Mouse (Mus musculus): Measurements from ENCODE around the gene Pappa. TPM values are rescaled to one million over a fixed set of nuclear protein-coding genes. Genes with fewer than 3 reads are reported as not detected.

Pappa gene
- polyA plus RNA-seq, 1 experiment from 2014 or later: 0.82 TPM

GRCm38 (mm10) chr4:65242434-65242931, 118.5 kb downstream of the Pappa start:
- no peaks in the 10 kb centered on the region for H3K9me3 ChIP-seq
- 10% methylated on average over 3 of the region's 3 CpGs for WGBS
- no peak overlapping the region for H3K4me3 ChIP-seq (replicated peaks)
- no peaks in the 10 kb centered on the region for H3K27me3 ChIP-seq (replicated peaks)
- no peaks in the 10 kb centered on the region for H3K4me1 ChIP-seq (replicated peaks)
- no peak overlapping the region for H3K9ac ChIP-seq
- no peak for ATAC-seq
- H3K27ac ChIP-seq: no peak overlapping the region
- no peak overlapping the region for H3K4me2 ChIP-seq (replicated peaks)
- H3K36me3 ChIP-seq: no peaks in the 10 kb centered on the region

DNA sequence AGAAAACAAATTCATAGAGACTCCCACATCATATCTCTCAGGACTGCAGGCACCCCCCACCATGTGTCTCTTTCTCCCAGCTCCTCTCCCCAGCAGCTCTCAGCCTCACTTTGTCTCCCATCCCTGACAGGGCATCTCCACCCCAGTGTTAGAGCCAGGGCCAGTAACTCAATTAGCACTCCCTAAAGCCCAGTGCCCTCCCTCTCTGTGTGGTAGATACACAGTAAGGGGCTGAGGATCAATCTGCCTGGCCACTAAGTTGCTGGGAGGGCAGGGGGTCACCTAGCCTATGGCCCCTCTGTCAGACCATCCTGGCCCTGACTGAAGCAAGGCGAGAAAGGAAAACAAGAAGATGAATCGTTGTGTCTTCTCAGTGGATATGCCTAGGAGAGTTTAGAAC, 119.3 kb downstream of the Pappa start:
- Histone ChIP-seq H3K4me2 (replicated peaks) (no peak overlapping the region), H3K4me1 (replicated peaks) (no peaks in the 10 kb centered on the region), H3K4me3 (replicated peaks) (no peak overlapping the region), H3K9me3 (no peaks in the 10 kb centered on the region), H3K9ac (no peak overlapping the region), H3K27ac (no peak overlapping the region), H3K27me3 (replicated peaks) (no peaks in the 10 kb centered on the region), H3K36me3 (no peaks in the 10 kb centered on the region)
- 32% methylated on average over 2 of the region's 2 CpGs for WGBS
- ATAC-seq: no peak

DNA sequence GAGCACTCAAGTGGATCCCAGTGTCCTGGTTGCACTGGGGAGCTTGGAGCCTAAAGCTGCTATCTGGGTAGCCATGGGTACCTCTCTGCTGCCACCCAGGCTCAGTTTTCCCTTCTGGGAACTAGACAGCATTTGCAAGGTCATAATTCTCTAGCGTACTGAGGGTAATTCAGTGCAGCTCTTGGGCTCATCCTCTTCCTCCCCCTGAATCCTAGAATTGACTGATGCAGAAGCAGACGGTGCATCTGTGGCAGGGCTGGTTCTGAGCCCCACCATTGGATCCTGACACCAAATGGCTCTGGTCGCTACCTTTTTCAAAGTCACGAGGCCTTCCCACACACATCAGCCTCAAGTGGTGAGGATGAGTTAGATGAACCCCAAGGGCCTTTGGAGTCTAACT, 121.0 kb downstream of the Pappa start:
- Histone ChIP-seq H3K4me3 (replicated peaks) (no peak overlapping the region), H3K4me2 (replicated peaks) (no peak overlapping the region), H3K36me3 (no peaks in the 10 kb centered on the region), H3K4me1 (replicated peaks) (no peaks in the 10 kb centered on the region), H3K27ac (no peak overlapping the region), H3K9me3 (no peaks in the 10 kb centered on the region), H3K9ac (no peak overlapping the region), H3K27me3 (replicated peaks) (no peaks in the 10 kb centered on the region)
- 66% methylated on average over 4 of the region's 4 CpGs for WGBS
- ATAC-seq: no peak

DNA sequence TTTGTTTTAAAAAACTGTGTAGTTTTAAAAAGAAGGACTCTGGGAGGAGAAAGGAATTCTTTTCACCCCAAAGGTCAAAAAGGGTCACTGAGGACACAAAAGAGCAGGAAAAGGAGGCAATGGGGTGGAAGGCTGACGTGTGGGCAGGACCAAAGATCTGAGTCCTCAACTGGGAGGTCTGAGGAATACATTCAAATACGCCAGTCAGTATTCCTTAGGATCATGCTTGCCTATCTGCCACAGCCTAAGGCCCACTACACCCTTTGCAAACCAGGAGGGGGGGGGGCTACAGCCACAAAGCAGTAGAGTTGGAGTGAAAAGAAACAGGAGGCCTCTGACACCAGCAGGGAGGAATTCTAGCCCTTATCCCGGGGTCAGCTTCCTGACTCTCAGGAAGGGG, 121.5 kb downstream of the Pappa start:
- Histone ChIP-seq H3K4me1 (replicated peaks) (no peaks in the 10 kb centered on the region), H3K9me3 (no peaks in the 10 kb centered on the region), H3K4me3 (replicated peaks) (no peak overlapping the region), H3K4me2 (replicated peaks) (no peak overlapping the region), H3K36me3 (no peaks in the 10 kb centered on the region), H3K27ac (no peak overlapping the region), H3K27me3 (replicated peaks) (no peaks in the 10 kb centered on the region), H3K9ac (no peak overlapping the region)
- ATAC-seq: no peak
- WGBS: 58% methylated on average over 3 of the region's 3 CpGs

GRCm38 (mm10) chr4:65252193-65252592, 128.2 kb downstream of the Pappa start:
- no peak overlapping the region for H3K9ac ChIP-seq
- no peaks in the 10 kb centered on the region for H3K9me3 ChIP-seq
- no peak overlapping the region for H3K4me3 ChIP-seq (replicated peaks)
- no peaks in the 10 kb centered on the region for H3K27me3 ChIP-seq (replicated peaks)
- no peak overlapping the region for H3K4me2 ChIP-seq (replicated peaks)
- no peaks in the 10 kb centered on the region for H3K4me1 ChIP-seq (replicated peaks)
- H3K36me3 ChIP-seq: no peaks in the 10 kb centered on the region
- H3K27ac ChIP-seq: no peak overlapping the region
- WGBS: 12% methylated on average over 8 of the region's 8 CpGs
- ATAC-seq: no peak

DNA sequence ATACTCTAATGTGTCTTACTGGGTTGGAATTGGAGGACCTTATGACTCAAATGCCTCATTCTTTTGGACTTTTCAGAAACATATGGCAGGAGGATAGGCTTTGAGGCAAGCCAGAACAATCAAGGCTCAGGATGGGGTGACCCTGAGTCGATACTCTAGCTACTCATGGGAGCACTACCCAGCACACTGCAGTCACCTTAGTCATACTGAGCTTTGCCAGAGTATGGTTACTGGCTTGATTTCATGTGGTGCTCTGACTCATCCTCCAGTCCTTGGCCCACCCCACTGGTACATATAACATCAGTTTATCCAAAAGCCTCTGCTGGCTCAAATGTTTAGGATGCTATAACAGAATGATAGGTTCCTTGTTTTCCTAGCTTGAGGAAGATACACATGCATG, 130.1 kb downstream of the Pappa start:
- Histone ChIP-seq H3K9ac (no peak overlapping the region), H3K4me3 (replicated peaks) (no peak overlapping the region), H3K27me3 (replicated peaks) (no peaks in the 10 kb centered on the region), H3K4me1 (replicated peaks) (no peaks in the 10 kb centered on the region), H3K36me3 (no peaks in the 10 kb centered on the region), H3K9me3 (no peaks in the 10 kb centered on the region), H3K4me2 (replicated peaks) (no peak overlapping the region), H3K27ac (no peak overlapping the region)
- ATAC-seq: no peak
- WGBS: 74% methylated on average over 1 of the region's 1 CpGs

- no peak overlapping the region for H3K9ac ChIP-seq
- no peak overlapping the region for H3K27ac ChIP-seq
- H3K4me2 ChIP-seq (replicated peaks): no peak overlapping the region
- 40% methylated on average over 2 of the region's 2 CpGs for WGBS
- no peaks in the 10 kb centered on the region for H3K9me3 ChIP-seq
- H3K4me1 ChIP-seq (replicated peaks): no peaks in the 10 kb centered on the region
- no peaks in the 10 kb centered on the region for H3K36me3 ChIP-seq
- H3K27me3 ChIP-seq (replicated peaks): no peaks in the 10 kb centered on the region
- H3K4me3 ChIP-seq (replicated peaks): no peak overlapping the region
- no peak for ATAC-seq
Measured at GRCm38 (mm10) chr4:65267066-65267465, 143.1 kb downstream of the Pappa start.

DNA sequence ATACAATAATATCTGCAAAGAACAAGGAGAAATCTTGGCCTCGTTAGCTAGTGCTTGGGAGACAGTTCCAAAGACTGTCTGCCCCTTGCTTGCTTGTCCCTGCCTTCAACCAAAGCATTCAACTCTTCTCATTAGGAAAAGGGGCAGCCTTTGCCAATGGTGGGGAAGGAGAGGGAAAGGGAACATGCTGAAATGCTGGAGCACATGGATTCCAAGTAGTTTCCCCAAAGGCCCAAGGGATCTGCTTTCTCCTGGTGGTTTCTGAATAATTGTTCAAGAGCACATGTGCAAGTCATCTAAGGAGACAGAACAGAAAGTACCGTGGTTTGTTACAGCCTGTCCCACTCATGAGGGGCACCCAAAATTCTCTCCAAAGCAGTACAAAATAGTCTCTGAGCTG, 146.0 kb downstream of the Pappa start:
- H3K27me3 ChIP-seq (replicated peaks): no peaks in the 10 kb centered on the region
- no peaks in the 10 kb centered on the region for H3K9me3 ChIP-seq
- no peaks in the 10 kb centered on the region for H3K36me3 ChIP-seq
- 91% methylated on average over 2 of the region's 2 CpGs for WGBS
- ATAC-seq: no peak
- H3K4me1 ChIP-seq (replicated peaks): no peaks in the 10 kb centered on the region
- no peak overlapping the region for H3K4me3 ChIP-seq (replicated peaks)
- no peak overlapping the region for H3K4me2 ChIP-seq (replicated peaks)
- H3K9ac ChIP-seq: no peak overlapping the region
- no peak overlapping the region for H3K27ac ChIP-seq

DNA sequence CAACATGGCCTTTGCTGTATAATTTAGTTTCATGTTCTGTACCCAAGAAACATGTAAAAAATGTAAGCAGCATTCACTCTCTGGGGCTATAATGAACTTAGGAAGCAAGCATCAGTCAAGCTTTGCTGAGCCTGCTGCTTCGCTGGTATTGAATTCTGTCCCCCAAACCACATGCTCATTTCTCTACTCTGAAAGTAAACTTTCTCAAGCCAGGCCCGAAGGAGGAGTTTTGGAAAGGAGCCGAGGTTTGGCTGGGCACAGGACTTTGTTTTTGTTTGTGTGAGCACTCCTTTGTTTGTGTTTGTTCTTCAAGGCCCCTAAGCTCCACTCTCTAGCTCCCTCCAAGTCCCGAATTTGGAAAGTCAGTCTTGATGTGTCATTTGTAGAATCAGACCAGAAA, 148.3 kb downstream of the Pappa start:
- Histone ChIP-seq H3K4me3 (replicated peaks) (no peak overlapping the region), H3K27ac (no peak overlapping the region), H3K27me3 (replicated peaks) (no peaks in the 10 kb centered on the region), H3K9ac (no peak overlapping the region), H3K36me3 (no peaks in the 10 kb centered on the region), H3K4me2 (replicated peaks) (no peak overlapping the region), H3K9me3 (no peaks in the 10 kb centered on the region), H3K4me1 (replicated peaks) (no peaks in the 10 kb centered on the region)
- WGBS: 28% methylated on average over 4 of the region's 4 CpGs
- ATAC-seq: no peak

- 66% methylated on average over 1 of the region's 1 CpGs for WGBS
- H3K27me3 ChIP-seq (replicated peaks): no peaks in the 10 kb centered on the region
Measured at GRCm38 (mm10) chr4:65273299-65273851, 149.4 kb downstream of the Pappa start.

GRCm38 (mm10) chr4:65278451-65279271, 154.7 kb downstream of the Pappa start:
- WGBS: 72% methylated on average over 10 of the region's 10 CpGs
- Histone ChIP-seq H3K27ac (no peak overlapping the region), H3K9me3 (no peaks in the 10 kb centered on the region), H3K9ac (no peak overlapping the region), H3K4me1 (replicated peaks) (no peaks in the 10 kb centered on the region), H3K4me3 (replicated peaks) (no peak overlapping the region), H3K4me2 (replicated peaks) (no peak overlapping the region), H3K36me3 (no peaks in the 10 kb centered on the region), H3K27me3 (replicated peaks) (no peaks in the 10 kb centered on the region)
- no peak for ATAC-seq

More at GRCm38 (mm10) chr4:65273299-65273851, 149.4 kb downstream of the Pappa start:
- no peak overlapping the region for H3K4me3 ChIP-seq (replicated peaks)
- no peaks in the 10 kb centered on the region for H3K9me3 ChIP-seq
- H3K4me1 ChIP-seq (replicated peaks): no peaks in the 10 kb centered on the region
- ATAC-seq: no peak
- no peak overlapping the region for H3K4me2 ChIP-seq (replicated peaks)
- H3K36me3 ChIP-seq: no peaks in the 10 kb centered on the region
- no peak overlapping the region for H3K27ac ChIP-seq
- H3K9ac ChIP-seq: no peak overlapping the region

GRCm38 (mm10) chr4:65279272-65279653, 155.3 kb downstream of the Pappa start:
- Histone ChIP-seq H3K36me3 (no peaks in the 10 kb centered on the region), H3K9me3 (no peaks in the 10 kb centered on the region), H3K27ac (no peak overlapping the region), H3K4me1 (replicated peaks) (no peaks in the 10 kb centered on the region), H3K4me3 (replicated peaks) (no peak overlapping the region), H3K4me2 (replicated peaks) (no peak overlapping the region), H3K9ac (no peak overlapping the region), H3K27me3 (replicated peaks) (no peaks in the 10 kb centered on the region)
- WGBS: 78% methylated on average over 4 of the region's 4 CpGs
- ATAC-seq: no peak
